Mouse (Mus musculus): ENCODE results near the gene Pla1a. TPM values are rescaled to one million over a fixed set of nuclear protein-coding genes. Genes with fewer than 3 reads are reported as not detected.
"Not testable (repeated sequence)": the region's sequence is repeated elsewhere in the genome, so short reads cannot be mapped to it uniquely, and the experiment has no call there.

Pla1a gene
- 61.5 TPM for polyA plus RNA-seq (2021)

DNA sequence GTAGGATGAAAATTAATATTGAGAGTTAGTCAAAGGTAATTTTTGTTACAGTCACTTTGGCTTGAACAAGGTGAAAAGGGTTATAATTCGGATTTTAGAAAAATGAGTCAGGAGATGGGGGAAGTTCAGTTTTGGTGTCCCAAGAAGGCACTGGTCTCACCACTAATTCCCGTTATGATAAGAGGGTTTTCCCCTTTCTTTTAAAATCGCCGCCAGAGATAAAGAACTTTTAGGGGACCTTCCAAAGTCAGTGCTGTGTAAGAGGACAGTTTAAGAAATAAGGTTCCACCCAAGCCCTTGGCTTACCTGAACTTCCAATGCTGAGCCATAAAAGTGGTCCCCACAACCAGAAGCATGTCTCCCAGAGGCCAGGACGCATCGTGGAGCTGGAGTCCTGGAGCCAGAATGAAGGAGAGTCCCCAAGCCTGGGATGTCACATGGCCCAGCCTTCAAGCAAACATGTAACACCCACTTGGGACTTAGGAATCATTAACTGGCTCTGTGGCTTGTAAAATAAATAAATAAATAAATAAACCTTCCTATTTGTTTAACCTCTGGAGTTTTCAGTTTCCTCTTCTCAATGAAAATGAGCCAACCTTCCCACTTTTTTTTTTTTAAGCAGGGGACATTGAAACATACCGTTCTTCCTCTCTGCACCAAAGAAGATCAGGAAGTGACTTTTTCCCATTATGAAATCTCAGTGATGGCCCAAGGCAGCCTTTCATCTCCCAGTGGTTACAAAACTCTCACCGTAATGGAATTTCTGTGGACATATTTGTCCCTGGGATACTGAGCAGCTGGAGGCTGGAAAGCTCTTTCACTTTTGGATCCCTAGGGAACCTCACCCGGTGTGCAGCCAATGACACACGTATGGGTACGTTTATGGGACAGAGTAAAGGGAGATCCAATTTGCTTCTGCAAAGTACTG, at the start of gene Pla1a:
Pla1a (minus strand) TSS at position 648 of the 928 bp plus-strand sequence.
- H3K27me3 ChIP-seq: no peaks in the 10 kb centered on the region
- peak; percentile 93 for ATAC-seq
- CTCF ChIA-PET: interaction anchor here (0.6 to 0.7 kb wide), 2 partner anchors 64 to 235 kb away, joined by 3 read pairs; no protein-coding TSS in a partner anchor
- no peak for TF ChIP-seq CTCF (IDR thresholded peaks at IDR 0.05)
- in situ Hi-C loops (cut with MboI; ENCODE audit: low pct_unique_long_range_greater_than_20kb): no loop called here
- DNase-seq (ENCODE audit: low read depth, low spot score): peak; percentile 68
- POLR2A ChIA-PET: interaction anchor here (1.3 kb wide), 1 partner anchor 19 kb away, joined by 7 read pairs; the partner anchor contains the start of gene Adprh

DNA sequence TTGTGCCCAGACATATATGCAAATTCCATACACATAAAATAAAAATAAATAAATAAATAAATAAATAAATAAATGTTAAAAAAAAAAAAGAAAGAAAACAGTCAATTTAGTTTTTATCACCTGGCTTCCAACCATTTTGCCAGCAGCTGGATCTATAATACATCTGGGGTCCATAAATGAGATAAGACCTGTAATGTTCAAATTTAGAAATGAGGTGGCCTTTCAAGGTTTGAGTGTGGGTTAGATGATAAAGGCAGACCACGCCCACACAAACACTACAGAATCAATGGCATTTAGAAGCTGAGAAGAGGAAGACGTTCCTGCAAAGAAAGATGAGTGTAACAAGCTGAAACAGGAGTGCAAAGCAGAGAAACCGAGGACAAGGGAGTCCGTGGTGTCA, 48.4 kb upstream of the Pla1a start:
- POLR2A ChIA-PET: no interaction called here
- in situ Hi-C loops (cut with MboI; ENCODE audit: low pct_unique_long_range_greater_than_20kb): no loop called here
- DNase-seq (ENCODE audit: low read depth, low spot score) (no peak), ATAC-seq (no peak)
- H3K27me3 ChIP-seq: no peaks in the 10 kb centered on the region
- CTCF ChIA-PET: interaction anchor here (0.7 to 1.4 kb wide), 3 partner anchors 10 to 20 kb away, joined by 3 to 4 read pairs (median 3); no protein-coding TSS in a partner anchor
- TF ChIP-seq CTCF (IDR thresholded peaks at IDR 0.05): no peak

DNA sequence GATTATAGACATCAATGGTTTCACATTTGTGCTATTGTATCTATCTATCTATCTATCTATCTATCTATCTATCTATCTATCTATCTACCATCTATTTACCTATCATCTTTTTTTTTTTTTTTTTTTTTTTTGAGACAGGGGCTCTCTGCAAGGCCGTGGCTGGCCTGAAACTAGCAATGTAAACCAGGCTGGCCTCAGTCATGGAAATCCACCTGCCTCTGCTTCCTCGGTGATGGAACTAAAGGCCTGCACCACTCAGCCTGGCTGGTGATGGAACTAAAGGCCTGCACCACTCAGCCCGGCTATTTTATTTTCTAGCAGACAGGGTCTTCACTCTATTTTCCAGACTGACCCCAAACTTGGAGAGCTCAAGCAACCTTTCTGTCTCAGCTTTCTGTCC, 45.4 kb upstream of the Pla1a start:
- in situ Hi-C loops (cut with MboI; ENCODE audit: low pct_unique_long_range_greater_than_20kb): no loop called here
- no peak for TF ChIP-seq CTCF (IDR thresholded peaks at IDR 0.05)
- ChIA-PET POLR2A (no interaction called here), CTCF (no interaction called here)
- no peaks in the 10 kb centered on the region for H3K27me3 ChIP-seq
- ATAC-seq: no peak
- no peak for DNase-seq (ENCODE audit: low read depth, low spot score)

DNA sequence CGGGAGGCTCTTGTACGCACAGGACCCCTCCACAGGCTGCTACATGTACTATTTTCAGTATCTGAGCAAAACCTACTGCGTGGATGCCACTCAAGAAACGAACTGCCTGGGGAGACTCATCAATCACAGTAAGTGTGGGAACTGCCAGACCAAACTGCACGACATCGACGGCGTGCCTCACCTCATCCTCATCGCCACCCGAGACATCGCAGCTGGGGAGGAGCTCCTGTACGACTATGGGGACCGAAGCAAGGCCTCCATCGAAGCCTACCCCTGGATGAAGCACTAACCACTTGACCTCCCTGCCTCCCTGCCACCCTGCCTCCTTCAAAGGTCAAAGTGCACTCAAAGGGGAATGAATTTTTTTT, 44.3 kb upstream of the Pla1a start:
- POLR2A ChIA-PET; in situ Hi-C loops (cut with MboI; ENCODE audit: low pct_unique_long_range_greater_than_20kb); H3K27me3 ChIP-seq; ATAC-seq; DNase-seq (ENCODE audit: low read depth, low spot score); CTCF ChIA-PET: not testable (repeated sequence)

DNA sequence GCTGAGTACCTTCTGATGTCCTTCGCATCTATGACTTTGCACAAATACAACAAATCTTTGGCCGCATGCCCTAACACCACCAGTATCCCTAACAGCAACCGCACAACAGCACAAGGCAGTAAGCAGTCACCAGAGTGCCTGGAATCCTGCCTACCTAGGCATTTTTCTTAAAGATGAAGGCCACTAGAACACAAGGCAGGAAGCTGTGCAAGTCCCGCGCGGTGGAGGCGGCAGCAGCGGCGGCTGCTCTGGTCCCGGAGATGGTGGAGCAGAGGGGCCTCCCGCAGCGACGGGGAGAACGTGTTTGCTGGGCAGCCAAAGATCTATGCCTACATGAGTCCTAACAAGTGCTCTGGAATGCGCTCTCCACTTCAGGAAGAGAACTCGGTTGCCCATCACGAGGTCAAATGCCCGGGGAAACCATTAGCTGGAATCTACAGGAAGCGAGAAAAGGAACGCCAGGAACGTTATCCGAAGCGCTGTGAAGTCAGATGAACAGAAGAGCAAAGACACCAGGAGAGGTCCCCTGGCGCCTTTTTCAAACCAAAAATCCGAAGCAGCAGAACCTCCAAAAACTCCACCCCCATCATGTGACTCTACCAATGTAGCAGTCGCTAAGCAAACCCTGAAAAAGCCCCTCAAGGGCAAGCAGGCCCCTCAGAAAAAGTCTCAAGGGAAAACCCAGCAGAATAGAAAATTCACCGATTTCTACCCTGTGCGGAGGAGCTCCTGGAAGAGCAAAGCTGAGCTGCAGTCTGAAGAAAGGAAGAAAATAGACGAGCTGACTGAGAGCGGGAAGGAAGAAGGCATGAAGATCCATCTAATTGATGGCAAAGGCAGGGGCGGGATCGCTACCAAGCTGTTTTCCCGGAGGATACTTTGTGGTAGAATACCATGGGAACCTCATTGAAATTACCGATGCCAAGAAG, 43.6 kb upstream of the Pla1a start:
- DNase-seq (ENCODE audit: low read depth, low spot score) (no peak), ATAC-seq (no peak)
- POLR2A ChIA-PET: interaction anchor here (1.0 kb wide), 1 partner anchor 20 kb away, joined by 3 read pairs; no protein-coding TSS in a partner anchor
- CTCF ChIA-PET: interaction anchor here (0.6 kb wide), 1 partner anchor 100 kb away, joined by 3 read pairs; no protein-coding TSS in a partner anchor
- no peaks in the 10 kb centered on the region for H3K27me3 ChIP-seq
- in situ Hi-C loops (cut with MboI; ENCODE audit: low pct_unique_long_range_greater_than_20kb): no loop called here
- TF ChIP-seq CTCF (IDR thresholded peaks at IDR 0.05): no peak

DNA sequence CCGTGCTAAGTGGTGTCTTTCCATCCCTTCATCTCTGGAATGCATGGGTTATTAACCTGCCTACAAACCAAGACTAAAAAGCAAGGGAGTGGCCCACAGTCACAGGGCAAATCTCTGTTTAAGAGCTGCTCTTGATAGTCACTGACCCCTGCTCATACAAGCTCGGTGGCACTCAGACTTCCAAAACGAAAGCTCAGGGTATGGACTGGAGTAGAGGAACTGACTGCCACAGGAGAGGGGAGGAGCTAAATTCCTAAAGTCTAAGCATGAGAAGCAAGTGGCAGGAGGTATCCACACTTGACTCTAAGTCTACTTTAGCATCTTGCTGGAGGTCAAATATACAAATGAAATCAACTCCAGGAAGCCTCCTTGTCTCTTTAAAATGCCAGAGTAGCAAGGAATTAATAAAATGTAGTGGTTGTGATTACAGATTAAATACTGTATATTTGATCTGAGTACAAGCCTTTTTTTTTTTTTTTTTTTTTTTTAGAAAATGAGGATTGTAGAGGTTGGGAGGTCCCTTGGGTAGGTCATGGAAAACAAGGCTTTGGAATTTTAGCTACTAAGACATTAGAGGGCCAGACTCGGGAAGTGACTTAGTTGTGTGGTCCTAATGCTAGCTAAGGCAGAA, 42.9 kb upstream of the Pla1a start:
- ChIA-PET CTCF (interaction anchor here (0.6 kb wide), 1 partner anchor 99 kb away, joined by 3 read pairs; no protein-coding TSS in a partner anchor), POLR2A (interaction anchor here (1.0 kb wide), 1 partner anchor 19 kb away, joined by 3 read pairs; no protein-coding TSS in a partner anchor)
- no peak for DNase-seq (ENCODE audit: low read depth, low spot score)
- no peak for ATAC-seq
- H3K27me3 ChIP-seq: no peaks in the 10 kb centered on the region
- in situ Hi-C loops (cut with MboI; ENCODE audit: low pct_unique_long_range_greater_than_20kb): no loop called here
- no peak for TF ChIP-seq CTCF (IDR thresholded peaks at IDR 0.05)

DNA sequence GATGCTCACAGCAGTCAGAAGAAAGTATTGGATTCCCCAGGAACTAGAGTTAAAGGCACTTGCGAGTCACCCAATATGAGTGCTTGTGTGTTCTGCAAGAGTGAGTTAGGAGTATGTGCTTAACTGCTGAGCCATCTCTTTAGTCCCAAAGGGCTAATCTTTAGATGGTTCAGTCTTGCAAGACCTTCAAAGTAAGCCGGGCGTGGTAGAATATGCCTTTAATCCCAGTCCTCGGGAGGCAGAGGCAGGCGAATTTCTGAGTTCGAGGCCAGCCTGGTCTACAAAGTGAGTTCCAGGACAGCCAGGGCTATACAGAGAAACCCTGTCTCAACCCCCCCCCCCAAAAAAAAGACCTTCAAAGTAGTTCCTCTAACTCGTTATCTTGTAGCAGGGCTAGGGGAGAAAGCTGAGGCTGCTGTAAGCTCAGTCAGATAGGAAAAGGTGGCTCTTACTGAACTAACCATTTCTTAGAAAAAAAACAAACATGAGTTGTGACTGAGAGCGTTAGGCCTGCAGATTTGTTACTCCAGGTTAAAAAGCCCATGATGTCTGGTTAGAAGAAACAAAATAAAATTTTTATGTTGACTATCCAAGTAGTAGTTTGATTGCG, 41.8 kb upstream of the Pla1a start:
- TF ChIP-seq CTCF (IDR thresholded peaks at IDR 0.05): no peak
- POLR2A ChIA-PET: no interaction called here
- in situ Hi-C loops (cut with MboI; ENCODE audit: low pct_unique_long_range_greater_than_20kb): no loop called here
- ATAC-seq (peak; percentile 47), DNase-seq (ENCODE audit: low read depth, low spot score) (no peak)
- CTCF ChIA-PET: no interaction called here
- H3K27me3 ChIP-seq: no peaks in the 10 kb centered on the region

DNA sequence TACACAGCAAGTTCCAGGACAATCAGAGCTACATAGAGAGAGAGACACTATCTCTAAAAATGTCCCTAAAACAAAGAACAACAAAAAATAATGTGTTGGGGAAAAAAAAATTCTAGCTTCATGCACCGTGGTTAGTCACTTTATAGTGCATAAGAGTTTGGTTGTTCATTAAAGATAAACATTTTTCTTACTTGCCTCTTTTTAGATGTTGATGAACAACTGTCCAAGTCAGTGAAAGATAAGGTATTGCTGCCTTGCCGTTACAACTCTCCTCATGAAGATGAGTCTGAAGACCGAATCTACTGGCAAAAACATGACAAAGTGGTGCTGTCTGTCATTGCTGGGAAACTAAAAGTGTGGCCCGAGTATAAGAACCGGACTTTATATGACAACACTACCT, 40.7 kb upstream of the Pla1a start:
- CTCF ChIA-PET: no interaction called here
- DNase-seq (ENCODE audit: low read depth, low spot score): no peak
- POLR2A ChIA-PET: no interaction called here
- no peak for ATAC-seq
- in situ Hi-C loops (cut with MboI; ENCODE audit: low pct_unique_long_range_greater_than_20kb): no loop called here
- no peaks in the 10 kb centered on the region for H3K27me3 ChIP-seq
- no peak for TF ChIP-seq CTCF (IDR thresholded peaks at IDR 0.05)

DNA sequence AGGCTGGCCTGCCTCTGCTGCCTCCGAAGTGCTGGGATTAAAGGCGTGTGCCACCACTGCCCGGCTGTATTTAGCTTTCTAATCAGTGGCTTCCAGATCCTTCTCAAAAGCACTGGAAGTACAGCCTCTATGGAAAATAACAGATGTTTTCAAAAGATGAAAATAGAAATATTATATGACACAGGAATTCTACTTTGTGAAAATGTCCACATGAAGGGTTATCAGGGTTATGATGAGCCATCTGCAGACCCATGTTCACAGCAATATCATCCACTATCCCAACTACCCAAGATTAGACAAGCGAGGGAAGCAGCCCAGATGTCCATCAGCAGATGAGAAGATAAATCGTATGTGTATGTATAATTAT, 39.5 kb upstream of the Pla1a start:
- ChIA-PET CTCF (no interaction called here), POLR2A (no interaction called here)
- H3K27me3 ChIP-seq: no peaks in the 10 kb centered on the region
- in situ Hi-C loops (cut with MboI; ENCODE audit: low pct_unique_long_range_greater_than_20kb): no loop called here
- no peak for TF ChIP-seq CTCF (IDR thresholded peaks at IDR 0.05)
- no peak for ATAC-seq
- DNase-seq (ENCODE audit: low read depth, low spot score): no peak

Measured in Patski (cell line).